Mouse (Mus musculus): ENCODE measurements at regions not wholly inside any gene's neighbourhood (a gene's known extent, or its start where the extent isn't known, plus 50 kb on each side); places are given as distances from the start of the nearest gene placed in this dataset.
A peak's percentile ranks its signal among the peaks of the same experiment; 100 is the strongest.
"Not testable (repeated sequence)": the region's sequence is repeated elsewhere in the genome, so short reads cannot be mapped to it uniquely, and the experiment has no call there.

GRCm38 (mm10) chr3:21530862-21531261 is 545.6 kb upstream of the Tbl1xr1 start:
- DNase-seq = peak in 1 of 2 experiments; percentile 16

- no peak for DNase-seq
Measured at GRCm38 (mm10) chr3:21539138-21539537, 537.3 kb upstream of the Tbl1xr1 start.

- DNase-seq = no peak
Measured at GRCm38 (mm10) chr3:21544456-21544855, 532.0 kb upstream of the Tbl1xr1 start.

GRCm38 (mm10) chr3:21545156-21545893 is 531.1 kb upstream of the Tbl1xr1 start:
- no peak for DNase-seq

GRCm38 (mm10) chr3:21546411-21546810 is 530.0 kb upstream of the Tbl1xr1 start:
- no peak for DNase-seq

GRCm38 (mm10) chr3:21549671-21550070 is 526.8 kb upstream of the Tbl1xr1 start:
- no peak for DNase-seq

GRCm38 (mm10) chr3:21553159-21553758 is 523.2 kb upstream of the Tbl1xr1 start:
- no peak for DNase-seq

- no peak for DNase-seq
Measured at GRCm38 (mm10) chr3:21553859-21554258, 522.6 kb upstream of the Tbl1xr1 start.

GRCm38 (mm10) chr3:21557963-21558441 is 518.5 kb upstream of the Tbl1xr1 start:
- DNase-seq = no peak

GRCm38 (mm10) chr3:21562771-21563312 is 513.6 kb upstream of the Tbl1xr1 start:
- DNase-seq = no peak

- DNase-seq = no peak
Measured at GRCm38 (mm10) chr3:21563454-21563853, 513.0 kb upstream of the Tbl1xr1 start.

GRCm38 (mm10) chr3:21564211-21564781 is 512.2 kb upstream of the Tbl1xr1 start:
- no peak for DNase-seq

GRCm38 (mm10) chr3:21564847-21565485 is 511.5 kb upstream of the Tbl1xr1 start:
- DNase-seq = no peak

- DNase-seq = no peak
Measured at GRCm38 (mm10) chr3:21569721-21570120, 506.7 kb upstream of the Tbl1xr1 start.

- DNase-seq = no peak
Measured at GRCm38 (mm10) chr3:21578635-21579034, 497.8 kb upstream of the Tbl1xr1 start.

- DNase-seq = no peak
Measured at GRCm38 (mm10) chr3:21582122-21582521, 494.3 kb upstream of the Tbl1xr1 start.

- no peak for DNase-seq
Measured at GRCm38 (mm10) chr3:21585767-21586166, 490.7 kb upstream of the Tbl1xr1 start.

- no peak for DNase-seq
Measured at GRCm38 (mm10) chr3:21606846-21607245, 469.6 kb upstream of the Tbl1xr1 start.

- DNase-seq = peak; percentile 11 to 59
Measured at GRCm38 (mm10) chr3:21610231-21610630, 466.2 kb upstream of the Tbl1xr1 start.

GRCm38 (mm10) chr3:21621745-21622144 is 454.7 kb upstream of the Tbl1xr1 start:
- no peak for DNase-seq

GRCm38 (mm10) chr3:21625039-21625438 is 451.4 kb upstream of the Tbl1xr1 start:
- no peak for DNase-seq

- no peak for DNase-seq
Measured at GRCm38 (mm10) chr3:21626029-21626428, 450.4 kb upstream of the Tbl1xr1 start.

- DNase-seq = not testable (repeated sequence)
Measured at GRCm38 (mm10) chr3:21627048-21627447, 449.4 kb upstream of the Tbl1xr1 start.
